Mouse (Mus musculus): ENCODE measurements around the gene Gcnt1.

Gene Gcnt1

GRCm38 (mm10) chr19:17323689-17324241 is 48.9 kb downstream of the Gcnt1 start:
- DNase-seq (ENCODE audit: low read depth): no peak

- peak; percentile 88 for DNase-seq (ENCODE audit: low read depth)
These were observed 49.5 kb downstream of the Gcnt1 start for GRCm38 (mm10) chr19:17323006-17323688.

GRCm38 (mm10) chr19:17319770-17320169 is 52.9 kb downstream of the Gcnt1 start:
- DNase-seq (ENCODE audit: low read depth): no peak

GRCm38 (mm10) chr19:17318733-17319132 is 53.9 kb downstream of the Gcnt1 start:
- DNase-seq (ENCODE audit: low read depth): no peak

- no peak for DNase-seq (ENCODE audit: low read depth)
These were observed 56.2 kb downstream of the Gcnt1 start for GRCm38 (mm10) chr19:17316311-17317003.

- DNase-seq (ENCODE audit: low read depth): no peak
These were observed 58.2 kb downstream of the Gcnt1 start for GRCm38 (mm10) chr19:17314451-17314850.

GRCm38 (mm10) chr19:17313766-17314165 is 58.9 kb downstream of the Gcnt1 start:
- DNase-seq (ENCODE audit: low read depth): no peak

GRCm38 (mm10) chr19:17312671-17313180 is 59.9 kb downstream of the Gcnt1 start:
- no peak for DNase-seq (ENCODE audit: low read depth)

- DNase-seq (ENCODE audit: low read depth): no peak
These were observed 61.1 kb downstream of the Gcnt1 start for GRCm38 (mm10) chr19:17311501-17311900.

GRCm38 (mm10) chr19:17311031-17311430 is 61.6 kb downstream of the Gcnt1 start:
- no peak for DNase-seq (ENCODE audit: low read depth)

GRCm38 (mm10) chr19:17296081-17296480 is 76.6 kb downstream of the Gcnt1 start:
- DNase-seq (ENCODE audit: low read depth): peak; percentile 6

GRCm38 (mm10) chr19:17295211-17295766 is 77.4 kb downstream of the Gcnt1 start:
- DNase-seq (ENCODE audit: low read depth): no peak

- DNase-seq (ENCODE audit: low read depth): no peak
These were observed 78.5 kb downstream of the Gcnt1 start for GRCm38 (mm10) chr19:17294136-17294535.

- DNase-seq (ENCODE audit: low read depth): no peak
These were observed 83.1 kb downstream of the Gcnt1 start for GRCm38 (mm10) chr19:17289526-17289925.

- DNase-seq (ENCODE audit: low read depth): no peak
These were observed 86.6 kb downstream of the Gcnt1 start for GRCm38 (mm10) chr19:17286004-17286403.

- DNase-seq (ENCODE audit: low read depth): no peak
These were observed 89.3 kb downstream of the Gcnt1 start for GRCm38 (mm10) chr19:17283317-17283716.

- DNase-seq (ENCODE audit: low read depth): no peak
These were observed 94.1 kb downstream of the Gcnt1 start for GRCm38 (mm10) chr19:17278381-17279051.

Measured in c-Kit-positive CD71-positive TER-119-negative erythroid progenitor cells, embryonic 14.5 days (primary cell).